Mouse (Mus musculus): Measurements from ENCODE around the gene Atf5.
A peak's percentile ranks its signal among the peaks of the same experiment; 100 is the strongest.

The Atf5 gene

DNA sequence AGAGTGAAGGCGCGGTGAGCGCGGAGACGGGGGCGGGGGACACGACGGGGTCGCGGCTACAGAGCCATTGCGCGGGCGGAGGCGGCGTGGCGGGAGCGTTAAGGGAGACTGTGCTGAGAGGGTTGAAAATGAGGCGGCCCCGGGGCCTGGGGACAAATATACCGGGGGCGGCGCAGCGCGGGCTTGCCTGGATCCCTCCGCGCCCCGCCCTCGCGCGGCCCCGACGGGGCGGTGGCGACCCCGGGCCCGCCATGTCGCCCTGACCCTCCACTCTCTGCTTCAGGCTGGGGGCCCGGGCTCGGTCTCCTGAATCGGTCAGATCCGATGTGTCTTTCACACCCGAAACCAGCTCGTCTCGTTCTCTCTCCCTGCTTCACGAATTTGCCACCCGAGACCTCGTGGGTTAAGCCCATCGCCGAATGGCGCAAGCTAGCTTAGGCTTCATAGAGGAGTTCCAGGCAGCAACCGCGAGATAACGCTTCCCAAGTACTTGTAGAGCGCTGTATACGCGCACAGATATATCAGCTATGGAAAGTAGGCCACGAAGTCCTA, at the start of gene Atf5:
Atf5 (minus strand) TSS at position 189 of the 552 bp plus-strand sequence.
- DNase-seq (ENCODE audit: low spot score), result peak; percentile 56

DNA sequence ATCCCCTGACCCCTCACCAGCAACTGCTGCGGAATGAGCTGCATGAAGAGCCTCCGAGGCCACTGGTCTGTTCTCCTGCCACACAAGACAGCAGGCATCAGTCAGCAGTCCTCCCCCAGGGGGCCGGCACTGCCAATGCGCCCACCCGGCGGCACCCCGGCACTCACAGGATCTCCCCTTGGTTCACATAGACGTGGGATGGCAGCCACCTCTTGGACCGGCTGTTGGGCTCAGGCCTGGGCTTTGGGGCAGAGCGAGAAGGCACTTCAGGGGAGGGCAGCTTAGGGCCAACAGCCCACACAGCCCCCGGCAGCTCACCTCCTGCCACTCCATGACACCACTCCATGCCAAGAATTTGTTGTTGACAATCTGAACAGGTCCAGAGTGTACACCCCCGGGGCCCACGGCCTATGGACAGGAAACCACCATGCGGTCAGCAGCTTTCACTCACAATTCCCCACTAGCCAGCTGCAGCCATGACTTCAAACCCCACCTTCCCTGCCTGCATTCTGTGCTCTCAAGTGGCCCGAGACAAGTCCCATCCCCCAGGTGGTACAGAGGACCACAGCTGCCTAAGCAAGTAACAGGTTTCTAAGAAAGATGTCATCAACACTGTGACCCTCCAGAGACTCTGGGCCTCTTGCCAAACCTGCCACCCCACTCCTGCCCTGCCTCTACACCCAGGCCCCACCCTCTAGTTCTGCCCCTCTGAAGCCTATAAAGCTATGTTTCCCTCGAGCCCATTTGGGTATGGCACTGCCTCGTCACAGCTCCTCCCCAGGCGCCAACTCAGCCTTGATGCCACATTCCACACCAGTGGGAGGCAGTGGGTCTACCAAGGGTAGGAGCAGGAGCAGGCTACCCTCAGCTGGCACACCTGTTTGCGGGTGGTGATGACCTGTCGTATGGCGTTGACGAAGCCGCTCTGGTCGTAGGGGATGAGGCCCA, 48.4 kb upstream of the Atf5 start:
- DNase-seq (ENCODE audit: low spot score), result no peak

DNA sequence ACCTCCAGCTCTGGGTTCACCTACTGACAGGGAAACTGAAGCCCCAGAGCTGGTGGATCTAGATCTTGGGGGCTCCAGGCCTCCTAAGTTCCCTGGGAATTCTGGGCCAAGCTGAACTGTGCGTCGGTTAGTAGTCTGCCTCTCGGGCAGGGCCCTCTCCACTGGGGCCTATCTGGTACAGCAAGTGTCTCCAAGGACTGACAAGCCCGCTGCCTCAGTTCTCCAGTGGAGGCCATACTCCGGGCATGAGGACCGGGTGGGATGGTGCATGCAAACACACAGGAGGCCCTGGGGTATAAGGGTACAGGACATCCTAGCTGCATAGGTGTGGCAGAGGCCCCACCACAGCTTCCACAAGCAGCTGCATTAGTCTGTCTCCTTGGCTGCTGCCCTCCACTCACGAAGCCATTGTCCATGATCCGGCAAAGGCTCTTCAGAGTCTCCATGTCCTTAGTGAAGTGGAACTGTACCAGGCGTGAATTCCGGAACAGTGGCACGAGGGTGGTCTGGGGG, 47.6 kb upstream of the Atf5 start:
- no peak for DNase-seq (ENCODE audit: low spot score)

DNA sequence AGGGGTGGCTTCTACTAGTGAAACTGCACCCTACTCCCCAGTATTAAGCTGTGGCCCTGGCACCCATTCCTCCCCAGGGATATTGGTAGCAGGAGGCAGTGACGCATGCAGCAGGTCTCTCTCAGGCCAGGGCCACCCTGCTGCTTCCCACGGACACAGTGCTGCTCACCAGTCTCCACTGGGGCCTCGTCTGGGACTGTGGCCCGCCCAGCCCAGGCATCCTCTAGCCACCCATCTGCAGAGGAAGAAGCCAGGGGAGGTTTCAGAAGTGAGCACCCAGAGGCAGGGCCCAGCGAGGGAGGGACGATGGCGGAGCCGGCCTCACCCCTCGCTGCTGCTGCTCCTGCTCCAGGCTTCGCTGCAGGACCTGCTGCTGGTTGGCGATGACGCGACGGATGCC, 46.8 kb upstream of the Atf5 start:
- DNase-seq (ENCODE audit: low spot score), result no peak

DNA sequence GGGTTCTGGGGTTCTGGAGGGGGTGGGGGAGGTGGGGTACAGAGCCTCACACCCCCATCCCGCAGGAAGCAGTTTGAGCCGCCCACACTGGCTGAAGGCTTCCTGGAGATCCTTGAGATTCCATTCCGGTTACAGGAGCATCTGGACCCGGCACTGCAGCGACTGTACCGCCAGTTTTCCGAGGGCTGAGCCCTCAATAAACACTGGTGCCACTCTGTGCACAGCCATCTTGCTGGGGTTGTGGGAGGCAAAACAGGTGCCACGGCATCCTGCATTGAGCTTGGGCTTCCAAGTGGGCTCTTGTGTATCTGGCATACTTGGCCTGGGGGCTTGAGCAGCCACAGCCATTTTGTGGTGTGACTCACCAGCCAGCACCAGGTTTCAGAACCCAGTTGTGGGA, 46.0 kb upstream of the Atf5 start:
- DNase-seq (ENCODE audit: low spot score), result no peak

DNA sequence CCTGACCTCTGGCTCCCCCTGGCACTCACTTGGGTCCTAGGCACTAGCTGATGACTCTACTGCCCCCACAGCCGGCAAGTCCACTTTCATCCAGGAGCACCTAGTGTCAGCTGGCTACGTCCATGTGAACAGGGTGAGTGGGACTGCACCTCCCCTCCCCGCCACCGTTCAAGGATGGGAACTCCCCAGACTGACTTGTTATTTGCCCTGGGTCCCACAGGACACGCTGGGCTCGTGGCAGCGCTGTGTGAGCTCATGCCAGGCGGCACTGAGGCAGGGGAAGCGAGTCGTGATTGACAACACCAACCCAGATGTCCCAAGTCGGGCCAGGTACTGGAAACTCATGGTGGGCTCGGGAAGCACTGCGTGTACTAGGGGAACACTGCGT, 45.0 kb upstream of the Atf5 start:
- DNase-seq (ENCODE audit: low spot score), result no peak

DNA sequence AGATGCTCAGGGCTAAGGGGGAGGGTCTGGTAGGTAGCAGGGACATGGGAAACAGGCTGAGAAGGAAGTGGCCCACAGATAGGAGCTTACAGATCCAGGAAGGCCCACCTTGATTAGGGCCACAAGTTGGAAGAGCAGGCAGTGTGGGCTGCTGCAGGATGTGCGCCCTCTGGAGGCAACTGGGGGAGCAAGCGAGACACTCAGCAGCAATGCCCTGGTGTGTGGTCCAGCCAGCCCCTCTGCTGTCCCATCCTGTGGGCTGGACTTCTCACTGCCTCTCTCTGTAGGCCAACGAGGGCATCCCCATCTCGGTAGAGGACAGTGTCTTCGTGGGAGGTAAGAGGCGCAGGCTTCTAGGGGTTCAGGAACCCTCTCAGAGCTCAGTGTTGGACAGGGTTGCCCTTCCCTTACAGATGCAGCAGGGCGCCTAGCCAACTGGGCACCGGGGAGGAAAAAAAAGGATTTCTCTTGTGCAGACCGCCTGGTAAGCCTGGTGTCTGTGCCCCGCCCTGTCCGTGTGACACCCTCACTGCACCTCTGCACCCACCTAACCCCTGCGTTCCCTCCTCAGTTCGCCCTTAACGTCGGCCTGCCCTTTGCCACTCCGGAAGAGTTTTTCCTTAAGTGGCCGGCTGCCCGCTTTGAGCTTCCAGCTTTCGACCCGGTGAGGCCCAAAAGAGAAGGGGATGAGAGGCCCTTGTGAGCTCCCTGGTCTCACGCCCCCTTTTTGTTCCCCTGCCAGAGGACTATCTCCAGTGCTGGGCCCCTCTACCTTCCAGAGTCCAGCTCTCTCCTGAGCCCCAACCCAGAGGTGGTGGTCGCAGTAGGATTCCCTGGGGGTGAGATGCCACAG, 44.3 kb upstream of the Atf5 start:
- peak; percentile 55 for DNase-seq (ENCODE audit: low spot score)

DNA sequence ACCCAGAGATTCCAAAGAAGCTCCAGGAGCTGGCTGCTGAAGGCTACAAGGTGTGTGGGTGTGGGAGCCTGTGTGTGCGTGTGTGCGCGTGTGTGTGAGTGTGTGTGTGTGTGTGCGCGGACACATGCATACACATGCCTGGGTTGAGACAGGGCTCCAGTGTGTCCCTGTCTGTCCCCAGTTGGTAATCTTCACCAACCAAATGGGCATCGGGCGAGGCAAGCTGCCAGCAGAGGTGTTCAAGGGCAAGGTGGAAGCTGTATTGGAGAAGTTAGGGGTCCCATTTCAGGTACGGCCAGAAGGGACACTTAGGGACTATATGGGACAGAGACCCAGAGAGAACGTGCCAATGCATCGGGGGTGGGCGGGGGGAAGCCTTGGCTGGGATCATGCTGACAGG, 43.4 kb upstream of the Atf5 start:
- DNase-seq (ENCODE audit: low spot score), result no peak

DNA sequence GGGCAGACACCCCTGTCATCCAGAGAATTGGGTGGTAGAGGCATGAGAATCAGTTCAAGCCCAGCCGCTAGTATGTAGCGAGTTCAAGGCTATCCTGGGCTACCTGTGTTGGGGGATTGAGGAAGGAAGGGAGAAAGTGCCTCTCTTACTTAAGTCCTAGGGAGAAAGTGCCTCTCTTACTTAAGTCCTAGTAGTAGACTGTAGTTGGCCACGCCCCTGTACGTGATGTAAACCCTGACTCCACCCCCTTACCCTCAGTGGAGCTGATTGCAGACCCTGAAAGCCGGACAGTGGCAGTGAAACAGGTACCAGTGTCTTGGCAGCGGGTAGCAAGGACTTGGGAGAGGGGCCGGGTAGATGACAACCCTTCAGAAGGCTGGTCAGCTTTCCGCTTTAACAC, 41.4 kb upstream of the Atf5 start:
- peak; percentile 52 for DNase-seq (ENCODE audit: low spot score)

DNA sequence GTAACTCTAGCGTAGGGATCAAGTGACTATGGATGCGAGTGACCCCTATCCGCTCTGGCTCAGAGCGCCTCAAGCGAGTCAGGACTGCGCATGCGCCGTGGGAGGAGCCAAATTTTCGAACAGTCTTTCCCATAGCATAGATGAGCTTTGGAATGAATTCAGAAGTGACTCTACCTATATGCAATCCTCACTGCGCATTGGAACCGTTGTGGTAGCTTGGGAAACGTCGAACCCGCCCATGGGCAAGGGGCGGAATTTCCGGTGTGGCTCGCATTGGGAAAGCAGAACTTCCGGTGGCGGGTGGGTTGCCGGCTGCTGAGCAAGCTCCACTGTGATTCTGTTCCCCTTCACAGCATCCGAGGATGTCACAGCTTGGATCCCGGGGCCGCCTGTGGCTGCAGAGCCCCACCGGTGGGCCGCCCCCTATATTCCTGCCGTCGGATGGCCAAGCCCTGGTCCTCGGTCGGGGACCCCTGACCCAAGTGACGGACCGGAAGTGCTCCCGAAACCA, 40.6 kb upstream of the Atf5 start, which contains the start of gene Pnkp:
Pnkp (plus strand) TSS at position 98 of the 511 bp plus-strand sequence.
- DNase-seq (ENCODE audit: low spot score), result peak; percentile 87

DNA sequence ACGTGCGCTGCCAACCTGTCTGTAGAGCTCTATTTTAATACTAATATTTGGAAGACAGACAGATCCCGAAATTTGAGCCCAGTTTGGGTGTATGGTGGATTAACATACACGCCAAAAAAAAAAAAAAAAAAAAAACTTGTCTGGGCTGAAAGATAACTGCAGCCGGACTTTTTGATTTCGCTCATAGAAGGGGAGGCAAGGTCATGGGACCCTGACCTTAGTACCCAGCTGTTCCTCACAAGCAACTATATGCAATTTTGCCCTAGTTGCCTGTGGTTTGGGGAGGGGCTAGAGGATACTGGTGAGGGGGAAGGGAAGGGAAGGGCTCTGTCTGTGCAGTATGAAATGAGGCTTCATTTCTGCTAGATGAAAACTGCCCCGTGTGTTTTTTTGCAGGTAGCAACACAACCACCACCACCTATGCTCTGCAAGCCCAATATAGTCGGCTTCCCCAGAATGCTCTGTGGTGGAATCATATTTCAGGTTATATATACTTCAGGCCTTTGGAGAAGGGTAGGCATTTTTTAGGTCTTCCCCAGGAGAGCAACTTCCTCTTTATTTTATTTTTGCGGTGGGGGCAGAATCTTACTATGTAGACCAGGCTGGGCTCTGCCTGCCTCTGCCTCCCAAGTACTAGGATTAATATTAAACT, 39.9 kb upstream of the Atf5 start:
- no peak for DNase-seq (ENCODE audit: low spot score)

DNA sequence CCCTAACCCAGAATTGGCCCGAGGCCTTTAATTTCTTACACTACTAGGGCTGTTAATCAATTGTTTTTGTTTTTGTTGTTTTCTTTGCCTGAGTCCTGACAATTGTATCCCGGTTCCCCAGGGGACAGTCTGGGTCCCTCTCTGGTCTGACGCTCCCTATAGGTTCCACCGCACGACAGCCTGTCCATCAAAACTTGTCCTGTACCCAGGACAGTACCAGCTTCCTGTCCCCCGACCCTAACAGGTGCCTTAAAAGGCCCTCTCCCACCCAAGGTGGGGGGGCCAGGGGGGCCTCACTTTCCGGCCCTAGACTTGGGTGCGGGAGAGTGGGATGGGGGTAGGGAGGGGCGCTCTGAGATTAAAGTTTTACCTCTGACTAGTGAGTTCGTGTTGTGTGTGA, 38.6 kb upstream of the Atf5 start:
- no peak for DNase-seq (ENCODE audit: low spot score)

DNA sequence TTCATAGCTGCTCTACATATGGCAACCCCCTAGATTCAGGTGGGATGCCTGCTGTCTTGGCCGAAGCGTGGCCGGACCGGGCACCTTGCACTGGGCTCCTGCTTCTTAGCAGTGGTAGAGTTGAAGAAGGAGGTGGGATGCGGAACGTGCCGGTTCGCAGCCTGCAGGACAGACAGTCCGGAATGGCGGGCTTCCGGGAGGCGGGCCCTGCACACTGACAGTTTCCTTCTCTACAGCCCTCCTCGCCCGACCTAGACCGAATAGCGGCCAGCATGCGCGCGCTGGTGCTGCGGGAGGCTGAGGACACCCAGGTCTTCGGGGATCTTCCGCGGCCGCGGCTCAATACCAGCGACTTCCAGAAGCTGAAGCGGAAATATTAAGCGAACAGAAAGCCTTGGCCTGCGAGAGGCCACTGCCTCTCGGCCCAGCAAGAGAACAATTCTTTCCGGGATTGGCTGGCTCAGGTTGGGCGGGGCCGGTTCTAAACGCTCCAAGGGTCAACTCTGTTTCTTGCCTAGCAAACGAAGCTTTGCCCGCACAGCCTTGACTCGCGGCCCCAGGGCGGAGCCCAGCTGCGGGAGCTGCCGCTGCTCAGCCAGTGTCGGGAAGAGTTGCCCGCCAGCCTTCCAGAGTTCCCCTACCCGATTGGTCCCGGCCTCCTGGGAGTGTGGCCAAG, 38.0 kb upstream of the Atf5 start:
- DNase-seq (ENCODE audit: low spot score), result peak; percentile 55

DNA sequence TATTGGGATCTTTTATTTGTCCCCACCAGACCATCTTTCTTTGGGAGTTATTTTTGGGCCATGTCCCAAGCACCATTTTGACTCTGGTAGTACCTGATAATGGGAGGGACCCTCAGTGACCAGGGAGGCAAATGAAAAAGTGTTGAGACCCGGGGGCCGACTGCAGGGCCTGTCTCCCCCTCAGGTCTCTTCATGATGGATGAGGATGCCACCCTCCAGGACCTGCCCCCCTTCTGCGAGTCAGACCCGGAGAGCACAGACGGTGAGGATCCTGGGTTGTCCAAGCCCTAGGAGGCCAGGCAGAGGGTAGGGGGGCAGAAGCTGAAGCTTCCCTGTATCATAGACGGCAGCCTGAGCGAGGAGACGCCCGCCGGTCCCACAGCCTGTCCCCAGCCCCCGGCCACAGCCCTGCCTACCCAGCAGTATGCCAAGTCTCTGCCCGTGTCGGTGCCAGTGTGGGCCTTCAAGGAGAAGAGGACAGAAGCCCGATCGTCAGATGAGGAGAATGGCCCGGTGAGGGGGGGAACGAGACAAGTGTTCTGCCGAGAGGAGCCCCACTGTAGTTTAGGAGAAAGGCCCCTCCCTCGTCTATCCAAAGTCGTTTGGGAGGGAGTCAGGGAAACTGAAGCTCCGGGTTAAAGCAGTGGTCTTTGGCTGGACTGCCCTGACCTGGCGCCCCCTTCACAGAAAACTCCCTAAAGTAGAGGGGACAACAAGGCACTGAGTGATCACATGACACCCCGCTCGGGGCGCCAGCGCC, 37.3 kb upstream of the Atf5 start:
- DNase-seq (ENCODE audit: low spot score), result no peak

DNA sequence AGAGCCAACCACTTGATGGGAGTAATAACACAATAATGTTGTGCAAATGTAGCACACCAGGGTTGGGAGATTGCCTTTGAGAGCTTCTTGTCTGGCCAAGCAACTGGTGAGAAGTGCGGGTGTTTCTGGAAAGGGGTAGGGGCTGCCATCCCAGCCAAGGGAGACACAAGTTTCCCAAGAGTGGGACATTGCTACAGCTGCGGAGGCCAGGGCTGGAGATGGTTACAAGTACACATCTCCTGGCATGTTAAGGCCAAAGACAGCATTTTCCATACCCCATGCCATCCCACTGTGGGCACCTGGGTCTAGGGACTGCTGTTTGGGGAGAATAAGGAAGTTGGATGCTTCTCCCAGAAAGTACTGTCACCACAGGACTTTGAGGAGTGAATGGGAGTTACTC, 36.6 kb upstream of the Atf5 start:
- no peak for DNase-seq (ENCODE audit: low spot score)

DNA sequence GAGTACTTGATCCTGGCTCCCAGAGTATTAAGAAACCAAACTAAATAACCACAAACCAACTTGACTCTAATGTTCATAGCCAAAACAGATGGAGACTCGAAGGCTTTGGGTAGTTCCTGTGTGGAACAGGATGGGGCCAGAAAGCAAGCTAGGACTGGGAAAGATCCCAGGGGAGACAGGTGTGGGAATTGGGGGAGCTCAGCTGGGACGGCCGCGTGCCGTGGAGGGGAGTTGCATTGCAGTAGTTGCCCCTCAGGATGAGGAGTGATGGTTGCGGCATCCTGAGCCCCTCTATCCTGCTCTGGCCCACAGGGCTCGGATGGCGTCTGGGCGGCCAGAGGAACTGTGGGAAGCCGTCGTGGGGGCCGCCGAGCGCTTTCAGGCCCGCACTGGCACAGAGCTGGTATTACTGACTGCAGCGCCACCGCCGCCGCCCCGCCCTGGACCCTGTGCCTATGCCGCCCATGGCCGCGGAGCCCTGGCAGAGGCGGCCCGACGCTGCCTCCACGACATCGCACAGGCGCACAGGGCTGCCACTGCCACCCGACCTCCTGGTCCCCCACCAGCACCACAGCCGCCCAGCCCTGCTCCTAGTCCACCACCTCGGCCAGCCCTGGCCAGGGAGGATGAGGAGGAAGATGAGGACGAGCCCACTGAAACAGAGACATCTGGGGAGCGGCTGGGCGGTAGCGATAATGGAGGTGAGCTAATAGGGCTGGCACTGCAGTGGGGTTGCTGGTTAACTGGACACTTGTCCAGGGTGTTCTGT, 36.0 kb upstream of the Atf5 start:
- DNase-seq (ENCODE audit: low spot score), result no peak

DNA sequence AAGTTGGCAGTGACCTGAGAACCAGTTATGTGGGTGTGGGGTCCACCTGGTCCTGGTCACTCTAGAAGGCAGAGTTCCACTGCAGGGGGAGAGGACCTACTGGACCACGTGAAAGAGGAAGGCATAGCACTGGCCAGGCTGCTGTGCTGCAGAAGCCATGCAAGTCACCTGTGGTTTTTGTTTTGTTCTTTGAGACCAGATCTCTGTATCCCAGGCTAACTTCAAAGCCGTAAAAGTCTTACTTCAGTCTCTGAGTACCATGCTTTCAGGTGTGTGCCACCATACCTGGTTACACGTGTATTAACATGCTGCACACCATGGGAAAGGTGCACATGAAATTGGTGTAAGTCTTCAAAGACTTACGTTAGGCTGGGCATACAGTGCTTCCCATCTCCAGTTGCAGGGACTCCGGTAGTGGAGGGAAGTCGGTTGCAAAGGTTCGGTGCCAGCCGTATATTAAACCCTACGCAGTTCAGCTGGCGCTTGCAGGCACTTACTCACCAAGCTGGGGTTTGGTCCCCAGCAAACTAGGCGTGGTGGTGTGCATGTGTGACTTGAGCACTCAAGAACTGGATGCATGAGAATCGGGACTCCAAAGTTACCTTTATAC, 35.3 kb upstream of the Atf5 start:
- no peak for DNase-seq (ENCODE audit: low spot score)

DNA sequence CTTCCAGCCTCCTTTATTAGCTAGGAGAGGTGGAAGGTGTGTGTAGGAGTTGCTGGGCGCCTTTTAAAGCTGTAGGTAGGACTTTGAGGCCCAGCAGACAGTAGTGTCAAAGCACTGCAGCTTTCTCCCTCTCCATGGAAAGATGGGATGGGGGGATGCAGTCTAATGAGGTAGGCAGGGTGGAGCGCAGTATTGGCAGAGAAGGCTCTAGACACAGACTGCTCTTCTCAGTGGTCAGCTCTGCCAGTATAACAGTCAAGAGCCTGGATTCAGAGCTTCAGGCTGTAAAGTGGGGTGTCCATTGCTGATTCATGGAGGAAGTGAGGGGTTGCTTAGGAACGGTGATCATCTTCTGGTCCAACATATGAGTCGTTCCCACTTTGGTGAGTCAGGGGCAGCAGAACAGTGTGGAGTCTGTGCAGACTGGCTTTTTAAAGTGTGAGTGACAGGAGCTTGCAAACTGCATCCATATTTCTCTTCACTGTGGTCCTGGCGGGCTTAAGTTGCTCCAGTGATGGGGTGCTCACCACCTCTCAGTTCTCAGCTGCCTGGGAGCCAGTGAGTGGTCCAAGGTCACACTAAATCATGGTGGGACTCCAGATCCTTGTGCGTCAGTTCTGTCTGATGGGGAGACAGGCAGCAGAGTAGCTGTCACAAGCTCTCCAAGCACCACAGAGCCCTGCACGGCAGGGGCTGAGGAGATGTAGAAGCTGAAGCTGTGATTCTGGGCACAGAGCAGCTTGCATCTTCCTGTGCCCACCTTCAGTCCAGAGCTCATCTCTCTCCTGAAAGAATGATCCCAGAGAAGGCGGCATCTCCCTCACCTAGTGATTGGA, 34.5 kb upstream of the Atf5 start:
- DNase-seq (ENCODE audit: low spot score), result no peak

Data from adipocyte (in vitro differentiated cells).